Mouse (Mus musculus) liver, postnatal 0 days (tissue): ENCODE measurements around the gene Wdr19. TPM values are rescaled to one million over a fixed set of nuclear protein-coding genes. Genes with fewer than 3 reads are reported as not detected.

Source experiments
- ATAC-seq: fragments of 200-750 bp; cut with Nextera tagmentation; 2 replicates; pipeline ENCODE4 v1.8.0; 2017; ENCODE audit warnings: mild to moderate bottlenecking, moderate library complexity
- DNase-seq: peaks from one replicate; pipeline ENCODE4 v3.0.0-alpha.2; 2016
- H3K27ac ChIP-seq: fragments of 300-500 bp; sonication (generic); 2 replicates; pipeline ENCODE4 v1.5.1; 2014; ENCODE audit warnings: antibody characterized with exemption, moderate library complexity, mild to moderate bottlenecking, low read depth
- H3K27me3 ChIP-seq: fragments of 300-500 bp; sonication (generic); 2 replicates; pipeline ENCODE4 v1.6.1; 2014; ENCODE audit warnings: low read length, control low read depth, mixed read lengths; ENCODE audit not compliant: insufficient read depth
- H3K36me3 ChIP-seq: fragments of 300-500 bp; sonication (generic); replicated peaks from 2 replicates; pipeline ENCODE4 v1.6.1; 2014; ENCODE audit warnings: mild to moderate bottlenecking, control low read depth, low read length, moderate library complexity, mixed read lengths; ENCODE audit not compliant: insufficient read depth
- H3K4me1 ChIP-seq: fragments of 300-500 bp; sonication (generic); 2 replicates; pipeline ENCODE4 v1.6.1; 2014; ENCODE audit warnings: antibody characterized with exemption, mild to moderate bottlenecking, control low read depth; ENCODE audit not compliant: insufficient read depth
- H3K4me2 ChIP-seq: fragments of 300-500 bp; sonication (generic); 2 replicates; pipeline ENCODE4 v1.6.1; 2014; ENCODE audit warnings: low read depth, mild to moderate bottlenecking, low read length, moderate library complexity, mixed read lengths
- H3K4me3 ChIP-seq: fragments of 300-500 bp; sonication (generic); 2 replicates; pipeline ENCODE4 v1.5.1; 2014; ENCODE audit warnings: low read depth, low read length
- H3K9ac ChIP-seq: fragments of 300-500 bp; sonication (generic); replicated peaks from 2 replicates; pipeline ENCODE4 v1.6.1; 2014; ENCODE audit warnings: mild to moderate bottlenecking, moderate library complexity
- H3K9me3 ChIP-seq: fragments of 300-500 bp; sonication (generic); 2 replicates; pipeline ENCODE4 v1.6.1; 2016; ENCODE audit warnings: mild to moderate bottlenecking, control low read depth, low read length, mixed read lengths
- CTCF ChIP-seq: sonication (generic); IDR thresholded peaks from 2 replicates; pipeline ENCODE4 v1.5.1; 2016; ENCODE audit warnings: antibody characterized with exemption, low read depth
- EP300 ChIP-seq: IDR thresholded peaks from 2 replicates; pipeline ENCODE4 v1.6.1; 2016; ENCODE audit warnings: antibody characterized with exemption, low read depth, mild to moderate bottlenecking
- WGBS: fragments of 180-500 bp; shearing (Covaris S2); extraction: QIAGEN DNeasy Blood & Tissue Kit; methylation state at CpG from one replicate; pipeline ENCODE4 v1.1.7; 2014; ENCODE audit not compliant: insufficient replicate concordance; 5-methylcytosine and 5-hydroxymethylcytosine counted together
- polyA plus RNA-seq: library from polyadenylated mRNA; unstranded; fragments of >200 nt; fragmentation: Nextera tagmentation; extraction: Ambion mirVana; gene quantifications from 2 replicates; pipeline ENCODE4 v1.2.1, GENCODE M21; 2015

Gene Wdr19
- polyA plus RNA-seq, 1 experiment from 2014 or later = 1.1 TPM

DNA sequence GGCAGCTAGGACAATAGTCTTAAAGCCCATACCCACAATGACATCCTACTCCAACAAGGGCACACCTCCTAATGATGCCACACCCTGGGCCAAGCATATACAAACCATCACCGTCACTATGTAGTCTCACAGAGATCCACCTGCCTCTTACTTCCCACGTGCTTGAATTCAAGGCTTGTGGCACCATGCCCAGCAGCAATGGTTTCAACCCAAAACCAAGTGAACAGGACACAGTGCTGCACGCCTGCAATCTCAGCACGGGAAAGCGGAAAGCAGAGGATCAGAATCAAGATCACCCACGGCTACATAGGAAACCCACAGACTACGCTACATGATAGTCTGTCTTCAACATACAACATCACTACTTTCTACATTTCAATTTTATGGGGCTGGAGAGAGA, 108.7 kb downstream of the Wdr19 start:
- Histone ChIP-seq H3K9me3 (no peaks in the 10 kb centered on the region), H3K27ac (no peak overlapping the region), H3K4me2 (no peak overlapping the region), H3K27me3 (no peaks in the 10 kb centered on the region), H3K9ac (no peak overlapping the region), H3K36me3 (peaks cover 39% of the 10 kb centered on the region), H3K4me1 (no peaks in the 10 kb centered on the region), H3K4me3 (no peak overlapping the region)
- no peak for DNase-seq
- no peak for ATAC-seq
- TF ChIP-seq EP300 (no peak), CTCF (no peak)
- WGBS = 95% methylated on average over 7 of the region's 7 CpGs

DNA sequence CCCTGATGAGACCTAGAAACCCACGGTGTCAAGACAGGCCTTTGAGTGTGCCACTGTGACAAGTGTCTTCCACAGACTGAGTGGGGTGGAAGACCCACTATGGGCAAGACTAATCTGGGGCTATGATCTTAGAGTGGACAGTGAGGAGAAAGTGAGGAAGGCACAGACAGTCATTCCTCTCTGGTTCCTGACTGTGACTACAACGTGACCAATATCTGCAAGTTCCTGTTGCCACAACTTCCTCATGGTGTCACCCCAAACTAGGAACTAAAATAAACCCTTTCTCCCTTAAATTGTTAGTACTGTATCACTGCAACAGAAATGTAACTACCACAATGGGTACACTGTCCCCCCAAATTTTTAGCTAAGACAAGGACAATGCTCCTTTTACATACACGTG, 109.4 kb downstream of the Wdr19 start:
- ATAC-seq (no peak), DNase-seq (no peak)
- no peak for TF ChIP-seq EP300
- TF ChIP-seq CTCF = no peak
- no peaks in the 10 kb centered on the region for H3K9me3 ChIP-seq
- no peak overlapping the region for H3K9ac ChIP-seq
- no peaks in the 10 kb centered on the region for H3K27me3 ChIP-seq
- H3K4me2 ChIP-seq = no peak overlapping the region
- no peak overlapping the region for H3K4me3 ChIP-seq
- peaks cover 41% of the 10 kb centered on the region for H3K36me3 ChIP-seq
- H3K4me1 ChIP-seq = no peaks in the 10 kb centered on the region
- no peak overlapping the region for H3K27ac ChIP-seq
- WGBS = 73% methylated on average over 3 of the region's 3 CpGs

Other genes starting within 250 kb of the Wdr19 start
- gene Tlr6, start 239.6 kb upstream of the Wdr19 start, polyA plus RNA-seq = 0.47 and 0.79 TPM in 2 replicates
- 9.4 and 10.2 TPM in 2 replicates for gene Fam114a1, start 229.6 kb upstream of the Wdr19 start, polyA plus RNA-seq
- gene Tmem156, start 107.6 kb upstream of the Wdr19 start, polyA plus RNA-seq = 0.67 and 1.2 TPM in 2 replicates
- gene Klhl5, start 92.2 kb upstream of the Wdr19 start, polyA plus RNA-seq = 5.2 and 5.6 TPM in 2 replicates
- gene Rfc1, start 136.0 kb downstream of the Wdr19 start, polyA plus RNA-seq = 26.4 and 32.3 TPM in 2 replicates
- gene Klb, start 148.6 kb downstream of the Wdr19 start, polyA plus RNA-seq = 17.4 and 19.3 TPM in 2 replicates
- 609 and 626 TPM in 2 replicates for gene Rpl9, start 191.7 kb downstream of the Wdr19 start, polyA plus RNA-seq
- 31.1 and 34.0 TPM in 2 replicates for gene Lias, start 191.8 kb downstream of the Wdr19 start, polyA plus RNA-seq
- 13.0 and 13.5 TPM in 2 replicates for gene Ugdh, start 236.3 kb downstream of the Wdr19 start, polyA plus RNA-seq